Mouse (Mus musculus): ENCODE data around the gene Lgr4.

DNA sequence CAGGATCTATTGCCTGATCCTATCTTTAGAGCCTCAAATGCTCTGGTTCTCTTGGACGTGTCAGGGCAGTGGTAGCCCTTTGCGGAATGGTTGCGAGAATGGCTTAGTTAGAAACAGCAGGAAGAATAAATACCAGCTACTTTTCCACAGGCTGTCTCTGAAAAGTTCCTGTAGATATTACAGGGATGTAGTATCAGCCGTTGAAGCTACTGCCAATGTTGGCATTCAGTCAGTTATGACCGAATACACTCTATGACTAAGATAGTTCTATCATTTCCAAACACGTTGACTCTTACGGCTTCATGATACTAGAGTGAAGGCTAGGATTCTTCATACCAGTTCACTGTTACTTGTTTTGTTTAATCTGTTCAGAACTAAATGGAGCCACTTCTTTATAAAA lies 57.4 kb downstream of the Lgr4 start:
- no peak for TF ChIP-seq GATA1 (IDR thresholded peaks at IDR 0.05; ENCODE audit: low read length)
- no peak for TF ChIP-seq TAL1 (IDR thresholded peaks at IDR 0.05; ENCODE audit: low read length)
